Mouse (Mus musculus) liver, postnatal 0 days (tissue): ENCODE data around the gene Gpc6.

Source experiments
- CTCF ChIP-seq: sonication (generic); IDR thresholded peaks from 2 replicates; pipeline ENCODE4 v1.5.1; 2016; ENCODE audit warnings: antibody characterized with exemption, low read depth
- EP300 ChIP-seq: IDR thresholded peaks from 2 replicates; pipeline ENCODE4 v1.6.1; 2016; ENCODE audit warnings: antibody characterized with exemption, low read depth, mild to moderate bottlenecking

GRCm38 (mm10) chr14:116937910-116938560 is 12.9 kb downstream of the Gpc6 start:
- TF ChIP-seq CTCF (peak; percentile 55), EP300 (no peak)
